Mouse (Mus musculus): ENCODE measurements at regions not wholly inside any gene's neighbourhood (a gene's known extent, or its start where the extent isn't known, plus 50 kb on each side); places are given as distances from the start of the nearest gene placed in this dataset.

DNA sequence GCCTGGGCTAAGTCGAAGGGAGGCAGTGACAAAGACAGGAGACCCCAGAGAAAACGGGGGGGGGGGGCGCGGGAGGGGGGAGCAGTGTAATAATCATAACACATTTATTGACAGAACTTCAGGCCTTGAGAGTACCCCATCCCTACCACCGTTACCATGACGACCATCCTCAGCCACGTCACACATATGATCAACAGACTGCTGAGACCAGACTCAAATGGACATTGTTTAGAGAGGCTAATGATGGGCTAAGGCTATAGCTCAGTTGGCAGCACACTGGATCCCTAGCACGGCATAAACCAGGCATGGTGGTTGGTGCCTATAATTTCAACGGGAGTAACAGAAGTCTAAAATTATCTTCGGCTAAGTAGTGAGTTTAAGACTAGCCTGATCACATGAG is 565.8 kb upstream of the Adam5 start:
- DNase-seq (ENCODE audit: low read depth, low spot score), result no peak

DNA sequence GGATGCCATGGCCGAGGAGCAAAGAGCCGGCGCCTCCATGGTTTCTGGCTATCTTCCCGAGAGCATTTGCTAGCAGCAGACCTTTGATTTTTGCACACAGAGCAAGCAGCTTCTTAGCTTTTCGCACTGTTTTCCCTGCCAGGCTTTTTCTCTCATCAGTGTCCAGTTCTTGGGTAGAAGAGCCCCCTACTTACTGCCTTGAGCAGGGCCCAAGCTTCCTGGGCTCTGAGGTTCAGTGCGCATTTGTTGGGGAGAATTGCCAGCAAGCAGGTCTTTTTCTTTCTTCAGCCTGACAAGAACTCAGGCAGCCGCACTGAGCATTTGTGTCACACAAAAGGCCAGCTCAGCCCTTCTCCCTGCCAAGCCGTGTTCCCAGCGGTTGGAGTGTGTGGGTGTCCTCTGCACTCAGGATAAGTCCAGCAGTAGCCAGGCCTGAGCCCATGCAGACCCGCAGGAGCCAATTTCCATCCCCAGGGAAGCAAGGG is 565.2 kb upstream of the Adam5 start:
- DNase-seq (ENCODE audit: low read depth, low spot score), result no peak

DNA sequence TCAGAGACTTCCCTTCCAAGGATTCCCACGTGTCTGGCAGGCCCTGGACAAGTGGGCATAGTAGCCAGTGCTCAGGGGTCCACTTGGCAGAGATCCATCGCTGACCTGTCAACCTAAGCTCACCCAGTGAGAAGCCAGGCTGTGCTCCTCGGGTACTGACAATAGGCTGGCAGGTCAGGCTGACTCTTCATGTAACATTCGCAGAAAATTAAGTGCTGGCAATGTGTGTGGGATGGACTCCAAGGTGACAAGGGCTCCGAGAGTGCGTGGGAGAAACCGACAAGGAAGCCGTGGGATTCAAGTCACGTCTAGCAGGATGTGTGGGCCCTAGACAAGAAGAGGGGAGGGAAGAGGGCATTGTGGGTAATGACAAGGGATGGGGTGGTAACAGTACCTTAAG is 564.6 kb upstream of the Adam5 start:
- no peak for DNase-seq (ENCODE audit: low read depth, low spot score)

DNA sequence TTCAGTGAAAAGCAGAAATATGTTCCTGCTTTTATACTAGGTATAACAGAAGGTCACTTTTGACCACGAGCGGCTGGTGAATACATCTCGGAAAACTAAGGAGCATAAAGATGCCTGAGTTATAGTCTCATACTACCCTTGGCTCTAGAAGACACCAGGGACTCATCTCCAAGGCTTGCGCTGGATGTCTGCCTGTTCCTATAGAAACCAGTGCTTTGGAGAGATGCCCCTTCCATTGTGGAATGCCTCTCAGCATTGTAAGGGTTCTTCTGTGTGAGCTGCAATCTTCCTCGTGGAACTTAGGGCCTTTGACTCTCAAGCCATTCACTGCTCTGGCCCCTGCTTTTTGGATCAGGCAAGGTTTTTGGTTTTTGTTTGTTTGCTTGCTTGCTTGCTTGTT is 561.0 kb upstream of the Adam5 start:
- DNase-seq (ENCODE audit: low read depth, low spot score), result peak; percentile 56

DNA sequence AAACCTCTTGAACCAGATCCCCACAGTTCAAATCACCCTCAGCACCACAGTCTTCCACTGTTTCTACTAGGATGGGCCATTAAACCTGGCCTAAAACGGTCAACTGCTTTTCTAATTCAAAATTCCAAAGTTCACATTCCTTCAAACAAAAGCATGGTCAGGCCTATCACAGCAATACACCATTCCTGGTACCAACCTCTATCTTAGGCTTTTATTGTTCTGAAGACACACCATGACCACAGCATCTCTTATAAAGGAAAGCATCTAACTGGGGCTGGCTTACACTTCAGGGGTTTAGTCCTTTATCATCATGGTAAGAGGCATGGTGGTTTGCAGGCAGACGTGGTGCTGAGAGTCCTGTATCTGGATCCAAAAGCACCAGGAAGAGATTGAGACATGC is 560.4 kb upstream of the Adam5 start:
- DNase-seq (ENCODE audit: low read depth, low spot score), result no peak

DNA sequence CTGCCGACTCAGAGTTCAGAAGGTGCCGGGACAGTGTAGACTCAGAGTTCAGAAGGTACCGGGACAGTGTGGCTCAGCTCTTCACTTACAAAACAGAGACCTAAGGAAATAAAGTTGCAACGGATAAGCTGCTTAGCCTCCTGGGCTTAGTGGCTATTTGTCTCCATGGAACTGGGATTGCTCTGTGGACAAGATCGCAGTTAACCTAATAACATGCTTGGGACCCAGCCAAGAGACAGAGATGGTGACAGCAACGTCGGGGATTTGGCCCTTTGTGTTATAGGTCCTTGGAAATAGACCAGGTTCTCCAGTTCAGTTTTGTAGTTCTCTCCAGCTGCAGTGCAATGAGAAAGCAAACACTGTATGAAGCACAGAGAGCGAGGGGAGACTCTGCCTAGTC is 549.1 kb upstream of the Adam5 start:
- no peak for DNase-seq (ENCODE audit: low read depth, low spot score)

DNA sequence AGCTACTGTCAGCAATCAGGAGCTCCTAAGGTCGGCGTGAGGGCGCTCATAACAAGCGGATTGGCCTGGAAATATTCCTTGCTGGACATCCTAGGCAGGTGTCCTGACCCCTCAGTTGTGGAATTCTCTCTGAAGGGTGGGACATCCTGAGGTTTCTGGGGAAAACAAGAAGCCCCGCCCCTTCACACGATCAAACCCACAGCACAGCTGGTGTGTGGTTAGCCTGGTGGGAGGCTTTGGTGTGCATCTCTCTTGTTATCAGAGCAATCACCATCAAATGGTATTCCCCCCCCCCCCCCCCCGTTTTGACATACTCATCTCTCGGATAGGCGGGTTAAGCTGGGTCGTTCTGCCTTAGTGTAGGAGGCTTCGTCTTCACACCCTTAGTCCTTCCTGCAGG is 546.8 kb upstream of the Adam5 start:
- no peak for DNase-seq (ENCODE audit: low read depth, low spot score)

DNA sequence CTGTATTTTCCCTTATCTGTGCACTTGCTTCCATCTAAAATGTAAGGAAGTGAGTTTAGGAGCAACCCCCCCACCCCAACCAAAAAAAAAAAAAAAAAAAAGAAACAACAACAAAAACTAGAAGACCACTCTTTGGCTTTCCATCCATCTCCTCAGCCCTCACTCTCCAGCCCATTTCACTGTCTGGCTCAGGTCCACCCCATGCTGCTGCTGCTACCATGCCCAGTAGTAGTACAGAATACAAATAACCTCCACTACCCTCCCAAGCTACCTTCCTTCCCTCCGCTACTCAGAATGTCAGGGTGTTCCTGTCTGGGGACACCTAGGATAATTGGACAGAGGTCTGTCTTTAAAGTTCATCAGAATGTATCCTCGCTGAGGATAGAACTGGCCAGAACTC is 545.2 kb upstream of the Adam5 start:
- no peak for DNase-seq (ENCODE audit: low read depth, low spot score)

DNA sequence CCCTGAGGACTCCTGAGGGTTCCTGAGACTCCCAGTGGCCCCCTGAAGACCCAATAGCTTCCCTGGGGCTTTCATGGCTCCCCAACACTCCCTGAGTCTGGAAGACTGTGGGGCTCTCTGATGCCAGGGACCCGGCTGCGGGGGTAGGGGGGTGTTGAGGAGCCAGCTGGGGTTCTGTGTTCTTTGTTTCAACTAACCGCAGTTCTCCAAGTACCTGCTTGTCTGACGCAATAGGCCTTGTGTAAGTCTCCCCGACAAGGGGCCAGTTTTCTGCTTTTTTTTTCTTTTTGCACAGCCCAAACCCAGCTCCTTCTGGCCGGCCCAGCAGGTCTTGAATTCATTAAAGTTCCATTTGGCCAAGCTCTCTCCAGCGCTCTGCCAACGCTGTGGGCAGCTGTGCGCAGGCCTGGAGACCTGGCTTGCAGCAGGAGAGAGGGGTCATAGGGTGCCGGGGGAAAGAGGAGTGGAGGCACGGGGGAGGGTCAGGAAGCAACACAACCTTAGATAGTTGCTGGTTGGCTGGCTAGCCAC is 544.5 kb upstream of the Adam5 start:
- peak; percentile 37 for DNase-seq (ENCODE audit: low read depth, low spot score)

DNA sequence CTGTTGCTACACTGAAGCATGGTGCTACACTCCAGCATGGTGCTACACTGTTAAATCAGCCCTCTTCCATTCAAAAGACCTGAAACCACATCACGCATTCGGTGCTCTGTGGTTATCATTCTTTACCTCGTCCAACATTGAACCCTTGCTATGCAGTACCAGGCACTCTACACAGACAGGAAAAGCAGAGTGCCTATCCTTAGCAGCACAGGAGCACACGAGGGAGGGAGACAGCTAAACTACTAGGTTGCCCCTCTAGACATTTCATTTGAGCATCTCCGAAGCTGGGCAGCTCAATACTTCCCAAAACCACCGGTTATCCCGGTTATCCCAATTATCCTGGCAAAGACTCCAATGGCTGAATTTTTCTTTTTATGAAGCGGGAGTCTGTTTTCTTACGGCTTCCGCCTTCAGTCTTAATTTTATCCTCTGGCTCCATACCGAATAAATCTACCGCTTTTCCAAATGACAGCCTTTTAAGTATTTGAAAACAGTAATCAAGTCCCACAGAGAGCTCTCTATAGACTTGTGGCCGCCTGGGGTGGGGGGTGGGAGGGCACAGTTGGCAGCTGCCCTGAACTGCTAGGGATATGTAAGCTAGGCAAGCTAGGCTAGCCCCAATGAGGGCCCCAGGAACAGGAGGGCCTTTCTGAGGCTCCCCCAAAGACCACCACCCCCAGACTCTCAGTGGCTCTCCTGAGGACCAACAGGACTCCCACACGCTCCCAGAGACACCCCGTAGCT is 543.8 kb upstream of the Adam5 start:
- no peak for DNase-seq (ENCODE audit: low read depth, low spot score)

DNA sequence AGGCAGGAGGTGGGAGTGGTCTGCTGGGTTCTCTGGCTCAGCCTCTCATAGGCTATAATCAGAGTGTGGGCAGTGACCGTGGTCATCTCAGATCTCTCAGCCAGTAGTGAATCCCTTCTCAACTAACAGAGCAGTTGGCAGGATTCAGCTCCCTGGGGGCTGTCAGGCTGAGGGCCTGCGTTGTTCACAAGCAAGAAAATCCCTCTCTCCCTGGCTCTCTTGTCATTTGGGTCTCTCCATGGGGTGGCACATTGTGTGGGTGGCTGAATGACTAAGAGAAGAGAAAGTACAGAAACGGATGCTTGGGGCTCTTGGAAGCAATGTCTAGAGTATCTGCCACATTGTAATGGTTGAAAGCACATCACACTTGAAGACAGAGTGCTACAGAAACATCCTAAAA is 542.0 kb upstream of the Adam5 start:
- DNase-seq (ENCODE audit: low read depth, low spot score), result peak; percentile 88

DNA sequence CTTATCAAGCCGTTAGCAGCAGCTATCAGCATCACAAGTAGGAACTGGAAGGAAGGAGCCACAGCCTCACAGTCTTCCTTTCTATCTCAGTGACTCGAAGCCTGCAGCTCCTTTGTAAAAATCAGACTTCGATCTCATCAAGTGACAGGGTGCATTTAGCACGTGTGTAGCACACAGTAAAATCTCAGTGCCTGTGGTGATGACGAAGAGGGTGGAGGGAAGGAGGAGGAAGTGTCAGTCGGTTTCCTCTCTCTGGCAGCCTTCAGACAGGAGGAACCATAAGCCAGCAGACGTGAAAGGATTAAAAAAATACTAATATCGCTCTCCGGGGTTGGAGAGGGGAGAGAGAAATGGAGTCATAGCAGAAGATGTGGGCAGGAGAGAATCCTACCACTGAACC is 538.5 kb upstream of the Adam5 start:
- DNase-seq (ENCODE audit: low read depth, low spot score), result no peak

DNA sequence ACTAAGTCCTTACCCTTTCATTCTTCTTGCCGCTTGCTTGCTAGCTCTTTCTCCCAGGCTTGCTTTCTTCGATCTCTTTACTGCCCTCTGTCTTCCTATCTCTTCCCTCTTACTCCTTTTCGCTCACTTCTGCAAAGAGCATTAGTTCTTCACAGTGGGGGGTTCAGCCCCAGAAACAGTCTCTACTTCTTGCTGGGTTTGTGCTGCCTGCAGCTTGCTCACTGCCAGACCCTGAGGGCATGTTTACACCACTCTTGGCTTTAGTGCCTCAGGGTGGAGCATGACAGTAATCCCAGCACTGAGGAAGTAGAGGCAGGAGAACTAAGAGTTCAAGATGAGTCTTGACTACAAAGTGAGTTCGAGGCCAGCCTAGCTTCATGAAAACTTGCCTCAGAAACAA is 538.0 kb upstream of the Adam5 start:
- DNase-seq (ENCODE audit: low read depth, low spot score), result no peak

DNA sequence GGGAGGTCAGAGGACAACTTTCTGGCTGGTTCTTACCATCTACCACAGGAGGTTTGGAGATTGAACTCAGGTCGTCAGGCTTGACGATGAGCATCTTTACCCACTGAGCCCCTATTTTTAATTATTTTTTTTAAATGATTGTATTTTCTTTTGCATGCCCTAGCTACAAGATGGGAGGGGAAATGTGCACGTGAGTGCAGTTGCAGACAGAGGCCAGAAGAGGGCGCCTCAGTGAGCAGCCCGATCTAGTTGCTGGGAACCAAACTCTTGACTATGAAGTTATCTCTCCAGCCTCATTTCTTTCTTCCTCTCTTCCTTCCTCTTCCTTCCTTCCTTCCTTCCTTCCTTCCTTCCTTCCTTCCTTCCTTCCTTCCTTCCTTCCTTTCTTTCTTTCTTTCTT is 537.3 kb upstream of the Adam5 start:
- no peak for DNase-seq (ENCODE audit: low read depth, low spot score)

DNA sequence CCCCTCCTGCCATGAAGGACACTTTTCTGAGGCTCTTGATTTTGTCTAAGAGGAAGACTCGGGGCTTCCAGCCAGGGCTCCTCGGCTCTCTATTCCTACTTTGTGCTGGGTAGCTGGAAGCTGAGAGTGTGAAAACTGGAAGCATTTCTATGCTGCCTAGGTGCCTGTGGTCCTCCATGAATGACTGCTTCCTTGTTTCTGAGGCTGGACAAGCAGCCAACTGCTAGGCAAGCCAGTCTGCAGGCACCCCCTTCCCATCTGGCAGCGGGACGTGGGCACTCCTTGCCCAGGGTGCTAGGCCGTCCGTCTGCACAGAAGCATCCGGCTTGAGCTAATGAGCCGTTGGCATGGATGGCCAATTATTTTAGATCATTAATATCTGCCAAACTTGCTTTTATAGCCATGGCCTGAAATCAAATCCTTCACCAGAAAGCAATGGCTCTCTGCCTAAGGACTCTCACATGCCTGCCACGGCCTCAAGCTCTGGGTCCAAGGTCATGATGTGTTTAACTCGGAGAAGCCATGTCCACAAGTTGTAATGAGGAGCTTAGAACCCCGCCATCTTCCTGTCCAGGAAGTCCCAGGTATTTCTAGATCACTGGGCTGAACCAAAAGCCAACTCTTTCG is 534.5 kb upstream of the Adam5 start:
- no peak for DNase-seq (ENCODE audit: low read depth, low spot score)

DNA sequence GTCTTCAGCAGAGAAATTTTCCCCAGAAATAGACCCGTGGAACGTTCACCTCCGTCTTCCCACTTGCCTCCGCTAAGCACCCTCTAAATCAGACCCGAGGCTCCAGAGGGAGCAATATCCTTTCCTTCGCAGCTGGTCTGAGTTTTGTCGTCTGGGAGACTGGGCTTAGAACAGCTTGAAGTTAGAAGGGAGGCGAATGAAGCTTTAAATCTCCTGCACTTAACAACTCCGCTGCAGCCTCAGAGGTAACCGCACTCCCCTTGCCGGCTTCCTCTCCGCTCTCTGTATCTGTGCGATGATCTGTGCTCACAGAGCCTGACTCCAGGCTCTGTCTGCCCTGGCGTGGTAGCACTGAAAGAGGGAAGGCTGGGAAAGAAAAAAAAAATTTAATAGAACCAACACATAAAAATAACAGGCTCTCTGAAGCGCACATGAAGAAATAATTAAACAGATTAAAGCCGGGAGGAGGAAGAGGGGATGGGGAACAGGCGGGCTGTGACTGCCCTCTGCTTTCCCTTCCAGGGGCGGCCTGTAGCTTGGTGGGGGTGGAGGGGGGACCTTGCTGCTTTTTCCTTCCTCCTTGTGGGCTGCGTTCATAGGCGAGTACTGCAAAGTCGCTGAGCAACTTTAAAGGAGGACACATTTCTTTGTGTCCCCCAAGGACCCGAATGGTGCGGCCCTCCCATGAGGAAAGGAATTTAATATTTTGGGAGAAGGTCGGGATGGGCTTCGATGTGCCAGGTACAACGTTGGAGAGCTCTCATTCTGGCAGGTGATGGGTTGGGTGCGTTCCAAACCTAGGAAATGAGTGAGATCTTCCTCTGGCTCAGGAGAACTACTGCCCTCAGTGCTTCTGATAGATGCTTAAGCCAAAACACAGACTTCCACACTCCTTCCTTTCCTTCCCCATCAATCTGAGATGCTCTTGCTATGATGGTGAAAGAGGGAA is 529.9 kb upstream of the Adam5 start:
- DNase-seq (ENCODE audit: low read depth, low spot score), result no peak

DNA sequence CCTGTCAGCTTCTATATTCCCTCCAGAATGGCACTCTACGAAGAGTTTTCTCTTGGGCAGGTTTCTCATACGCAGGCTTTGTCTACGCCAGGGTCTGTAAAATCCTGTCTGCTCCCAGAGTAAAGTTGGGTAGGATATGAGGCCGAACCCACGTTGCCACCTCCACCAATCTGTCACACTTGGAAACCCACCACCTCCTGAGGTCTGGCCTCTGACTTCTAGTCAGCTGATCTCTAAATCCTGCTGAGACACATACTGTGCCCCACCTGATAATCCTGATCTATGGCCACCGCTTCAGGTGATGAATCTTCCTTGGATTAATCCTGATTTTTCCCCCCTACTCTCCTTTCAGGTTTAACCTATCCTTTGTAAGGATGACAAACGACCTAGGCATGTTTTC is 529.2 kb upstream of the Adam5 start:
- DNase-seq (ENCODE audit: low read depth, low spot score), result no peak

DNA sequence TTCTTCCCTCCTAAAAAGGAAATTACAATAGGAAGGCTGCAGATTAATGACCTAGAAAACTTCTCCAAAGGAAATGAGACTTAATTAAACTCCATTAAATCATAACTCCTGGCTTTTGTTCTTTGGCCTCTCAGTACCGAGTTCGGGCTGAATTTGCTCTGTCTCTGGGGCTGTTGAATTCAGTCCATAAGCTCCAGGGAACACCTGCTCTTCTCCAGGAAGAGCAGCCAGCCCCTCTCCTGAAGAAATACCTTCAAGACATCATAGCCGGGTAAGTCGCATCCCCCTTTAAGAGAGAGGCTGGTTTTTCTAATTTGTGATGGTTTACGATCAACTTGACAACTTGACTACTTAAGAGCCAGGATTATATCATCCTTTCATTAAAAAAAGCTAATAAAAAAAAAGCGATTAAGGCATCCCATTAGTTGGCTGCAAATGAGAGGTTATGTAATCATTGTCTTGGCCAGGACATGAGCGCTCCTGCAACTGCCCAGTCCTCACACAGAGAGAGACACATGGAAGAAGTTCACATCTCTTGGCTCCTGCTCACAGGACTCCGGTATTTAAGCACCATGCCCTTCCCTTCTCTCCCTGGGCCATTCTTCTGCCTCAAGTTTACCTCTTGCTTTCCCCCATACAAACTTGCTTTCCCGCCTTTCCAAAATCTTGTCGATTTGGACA is 524.0 kb upstream of the Adam5 start:
- DNase-seq (ENCODE audit: low read depth, low spot score), result no peak

DNA sequence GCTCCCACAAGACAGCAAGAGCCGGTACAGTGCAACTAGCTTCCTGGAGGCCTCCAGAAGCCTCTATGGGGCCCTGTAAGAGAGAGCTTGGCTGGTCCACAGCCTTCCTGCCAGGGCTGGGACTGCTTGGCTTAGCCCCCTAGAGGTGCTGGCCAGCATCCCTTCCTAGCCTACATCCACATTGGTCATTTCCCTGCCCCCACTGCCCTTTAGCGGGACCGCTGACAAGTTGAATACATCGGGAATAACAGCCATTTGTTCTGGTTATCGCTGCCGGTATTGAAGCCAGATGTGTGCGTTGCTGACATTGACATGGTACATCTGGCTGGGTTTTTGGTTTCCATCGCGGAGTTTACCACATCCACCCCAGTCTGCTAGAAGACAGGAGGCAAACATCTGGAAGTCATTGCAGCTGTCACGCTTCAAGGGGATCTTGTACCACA is 519.0 kb upstream of the Adam5 start:
- DNase-seq (ENCODE audit: low read depth, low spot score), result peak; percentile 100

DNA sequence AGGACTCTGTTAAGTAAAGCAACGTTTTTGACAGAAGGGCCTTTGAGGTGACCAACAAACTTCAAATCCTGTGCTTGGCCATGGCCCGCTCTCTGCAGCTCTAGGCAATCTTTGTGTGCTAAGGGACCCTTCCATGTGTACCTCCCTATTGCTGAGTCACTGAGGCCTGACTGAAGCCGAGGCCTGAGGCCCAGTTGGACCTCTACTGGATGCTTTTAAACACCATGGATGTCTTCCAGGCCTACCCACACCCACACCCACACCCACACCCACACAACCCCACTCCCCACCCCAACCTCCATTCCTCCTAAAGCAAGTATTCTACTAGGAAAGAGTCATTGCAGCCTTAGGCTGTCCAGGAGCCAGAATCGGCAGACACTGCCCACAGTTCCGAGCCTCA is 518.3 kb upstream of the Adam5 start:
- peak; percentile 62 for DNase-seq (ENCODE audit: low read depth, low spot score)

DNA sequence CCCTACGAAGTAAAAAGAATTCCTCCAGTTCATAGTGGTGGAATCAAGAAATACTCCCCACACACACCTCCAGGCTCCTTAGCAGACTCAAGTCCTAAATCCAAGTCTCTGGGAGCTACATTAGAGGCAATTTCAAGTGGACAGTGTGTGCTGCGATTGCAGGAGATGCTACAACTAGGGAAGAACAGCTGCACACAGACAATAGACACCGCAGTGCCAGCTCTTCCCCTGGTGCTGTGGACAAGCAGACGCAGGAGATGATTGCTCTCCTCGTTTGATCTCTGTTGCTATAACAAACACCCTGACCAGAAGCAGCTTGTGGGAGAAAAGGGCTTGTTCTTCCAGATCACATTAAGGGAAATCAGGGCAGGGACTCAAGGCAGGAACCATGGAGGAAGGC is 517.1 kb upstream of the Adam5 start:
- no peak for DNase-seq (ENCODE audit: low read depth, low spot score)

DNA sequence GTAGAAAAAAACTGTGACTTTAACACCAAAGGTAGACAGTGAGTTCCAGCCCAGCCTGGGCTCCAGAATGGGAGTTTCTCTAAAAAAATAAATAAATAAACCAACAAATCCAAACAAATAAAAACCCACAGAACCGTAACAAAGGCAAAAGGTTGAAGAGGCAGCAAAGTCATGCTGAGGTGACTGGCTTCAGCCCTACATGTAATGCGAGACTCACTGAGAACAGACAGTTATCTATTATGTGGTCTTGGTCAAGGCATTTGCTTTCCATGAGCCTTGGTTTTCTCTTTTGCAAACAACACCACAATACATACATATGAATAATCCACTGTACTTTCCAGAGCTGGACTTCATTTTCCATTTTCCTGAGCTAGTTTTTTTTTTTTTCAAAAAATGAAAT is 516.6 kb upstream of the Adam5 start:
- peak; percentile 62 for DNase-seq (ENCODE audit: low read depth, low spot score)
